Mouse (Mus musculus) stomach, postnatal 0 days (tissue): ENCODE results near the gene Jph3.

Experiments
- CTCF ChIP-seq: IDR thresholded peaks from 2 replicates; pipeline ENCODE4 v1.5.1; 2016; ENCODE audit warnings: antibody characterized with exemption, low read depth, mild to moderate bottlenecking, moderate library complexity
- EP300 ChIP-seq: optimal IDR thresholded peaks from 2 replicates; pipeline ENCODE3; 2016; ENCODE audit warnings: antibody characterized with exemption

DNA sequence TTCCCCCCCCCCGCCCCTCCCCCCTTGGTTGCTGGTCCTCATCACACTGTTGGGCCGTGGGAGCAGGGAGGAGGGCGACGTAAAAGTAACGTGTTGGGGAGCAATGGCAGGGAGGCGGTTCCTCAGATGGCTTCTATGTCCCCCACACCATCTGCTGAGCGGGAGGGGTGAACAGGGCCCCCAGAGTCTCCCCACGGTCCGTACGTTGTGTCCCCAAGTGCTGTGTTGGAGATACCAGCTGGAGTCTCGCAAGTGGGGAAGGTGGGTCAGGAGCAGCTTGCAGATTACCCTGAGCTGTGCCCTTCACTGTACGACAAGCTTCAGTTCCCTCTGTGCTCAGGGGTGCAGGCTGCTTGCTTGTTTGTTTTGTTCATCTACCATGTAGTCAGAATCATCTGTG, 5.6 kb upstream of the Jph3 start:
- TF ChIP-seq CTCF (no peak), EP300 (no peak)
